Mouse (Mus musculus) fibroblast of lung, adult 2 months (primary cell): ENCODE measurements around the gene Adam30.

Experiments
- DNase-seq: peaks from one replicate; pipeline ENCODE4 v3.0.0-alpha.2; 2011; ENCODE audit warnings: low read depth

Adam30 gene

DNA sequence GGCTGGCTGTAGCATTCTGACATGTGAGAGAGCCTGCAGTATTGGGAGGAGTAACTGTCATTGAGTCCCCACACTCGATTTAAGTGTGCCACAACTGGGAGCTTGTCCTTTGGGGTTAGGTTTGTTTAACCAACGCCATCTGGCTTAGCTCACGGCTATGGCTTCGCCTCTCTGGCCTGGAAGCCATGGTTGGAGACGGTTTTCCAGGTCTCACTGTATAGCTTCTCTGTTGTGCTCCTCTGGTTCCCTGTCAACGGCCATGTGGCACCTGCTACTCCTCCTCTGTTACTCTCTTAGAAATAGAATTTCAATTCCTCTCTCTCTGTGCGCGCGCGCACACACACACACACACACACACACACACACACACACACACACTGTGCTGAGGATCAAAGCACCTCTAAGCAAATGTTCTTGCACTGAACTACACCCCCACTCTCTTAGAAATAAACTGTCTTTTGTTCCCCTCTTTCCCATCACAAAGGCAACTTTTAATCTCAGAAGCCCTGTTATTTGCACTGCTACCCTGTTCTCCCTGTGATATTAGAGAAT is 24.8 kb downstream of the Adam30 start:
- DNase-seq, result no peak

DNA sequence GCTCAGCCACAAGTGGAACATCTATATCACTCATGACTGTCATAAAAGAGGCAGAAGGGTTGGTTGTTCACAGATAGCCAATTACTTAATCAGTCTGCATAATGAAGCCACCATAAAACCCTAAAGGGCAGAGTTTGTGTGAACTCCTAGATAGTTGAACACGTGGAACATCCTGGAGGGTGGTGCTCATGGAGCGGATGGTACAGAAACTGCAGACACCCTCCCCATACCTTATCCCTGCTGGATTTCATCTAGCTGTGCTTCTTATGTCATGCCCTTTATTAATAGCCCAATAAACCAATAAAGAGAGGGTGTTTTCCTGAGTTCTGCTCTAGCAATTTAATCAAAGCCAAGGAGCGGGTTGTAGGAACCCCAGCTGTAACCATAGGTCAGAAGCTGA is 27.3 kb downstream of the Adam30 start:
- no peak for DNase-seq

DNA sequence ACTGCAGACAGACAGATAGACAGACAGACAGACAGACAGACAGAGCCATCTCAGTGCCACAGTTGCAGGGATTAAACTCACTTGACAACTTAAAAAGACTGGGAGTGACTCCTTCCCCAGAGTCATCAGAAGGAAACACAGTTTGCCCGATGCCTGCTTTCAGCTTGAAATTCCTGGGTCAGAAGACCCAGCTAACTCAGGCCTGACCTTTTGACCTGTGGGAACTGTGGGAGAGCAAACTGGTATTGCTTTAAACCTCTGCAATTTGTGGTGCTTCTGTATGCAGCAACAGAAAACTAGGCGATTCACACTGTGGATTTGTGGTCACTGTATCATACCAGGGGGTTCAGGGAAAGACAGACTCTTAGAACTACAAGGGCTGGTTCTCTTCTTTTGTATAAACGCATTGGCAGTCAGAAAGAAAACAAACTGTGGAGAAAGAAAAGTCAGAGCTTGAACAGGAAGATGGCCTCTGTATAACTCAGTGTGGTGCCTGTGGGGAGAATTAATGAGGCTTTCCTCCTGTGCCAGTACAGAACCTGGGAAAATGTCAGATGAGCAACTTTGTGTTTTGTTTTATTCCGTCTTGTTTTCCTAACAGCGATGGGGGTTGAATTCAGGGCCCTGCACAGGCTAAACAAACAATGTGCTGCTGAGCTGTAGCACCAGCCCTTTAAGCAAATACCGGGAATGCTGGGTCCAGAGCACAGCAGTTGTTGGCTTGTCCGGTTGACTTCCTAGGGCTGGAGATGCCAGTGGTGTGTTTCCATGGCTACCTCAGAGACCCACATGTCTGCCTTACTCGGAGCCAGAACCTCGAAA is 37.5 kb downstream of the Adam30 start:
- peak; percentile 79 for DNase-seq

DNA sequence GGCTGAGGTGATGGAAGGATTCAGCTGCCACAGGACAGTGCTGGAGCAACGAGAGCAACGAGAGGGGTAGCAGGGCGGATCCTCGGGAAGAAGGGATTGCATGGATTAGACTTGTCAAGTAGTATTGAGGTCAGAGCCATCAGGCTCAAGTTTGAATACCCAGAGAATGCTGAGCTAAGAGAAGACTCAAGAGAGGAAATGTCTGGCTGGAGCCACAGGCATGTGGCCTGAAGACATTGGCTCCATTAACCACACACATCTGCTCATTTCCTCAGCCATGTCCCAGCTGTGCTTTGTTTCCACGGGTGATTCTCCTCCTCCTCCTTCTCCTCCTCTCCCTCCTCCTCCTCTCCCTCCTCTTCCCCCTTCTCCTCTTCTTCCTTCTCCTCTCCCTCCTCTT is 39.3 kb downstream of the Adam30 start:
- DNase-seq, result no peak

DNA sequence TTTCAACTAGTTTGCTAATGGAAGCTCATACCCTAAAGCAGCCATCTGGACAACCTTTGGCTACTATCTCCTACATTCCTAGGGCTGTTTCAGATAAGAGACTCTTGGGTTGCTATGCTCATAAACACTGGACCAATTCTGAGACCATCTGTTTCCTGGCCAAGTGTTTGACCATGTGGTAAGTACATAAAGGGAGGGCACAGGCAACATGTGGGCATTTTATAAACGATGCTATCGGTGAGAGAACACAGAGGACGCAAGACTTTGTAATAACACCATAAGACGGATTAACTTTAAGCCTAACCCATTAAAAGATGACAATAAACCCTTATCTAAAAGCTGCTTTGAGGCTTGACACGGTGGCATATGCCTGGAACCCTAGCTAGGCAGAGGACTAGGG is 42.9 kb downstream of the Adam30 start:
- DNase-seq, result no peak

DNA sequence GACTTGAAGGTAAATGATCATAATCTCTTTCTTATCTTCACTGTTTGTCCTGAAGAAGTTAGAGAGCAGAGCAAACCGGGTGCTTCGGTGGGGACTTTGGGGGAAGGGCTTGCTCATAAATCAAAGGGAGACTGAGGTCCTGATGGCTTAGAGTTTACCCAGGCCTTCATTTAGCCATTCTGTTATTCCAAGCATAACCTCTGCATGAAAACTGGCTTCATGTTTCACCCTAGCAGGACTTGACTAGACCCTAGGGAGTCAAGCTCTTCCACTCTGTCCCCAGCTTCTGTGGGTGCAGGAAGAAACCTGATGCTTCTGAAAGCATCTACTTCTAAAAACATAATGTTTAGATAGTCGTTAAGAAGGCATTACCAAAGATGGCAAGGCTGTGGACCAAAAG is 46.5 kb downstream of the Adam30 start:
- no peak for DNase-seq

DNA sequence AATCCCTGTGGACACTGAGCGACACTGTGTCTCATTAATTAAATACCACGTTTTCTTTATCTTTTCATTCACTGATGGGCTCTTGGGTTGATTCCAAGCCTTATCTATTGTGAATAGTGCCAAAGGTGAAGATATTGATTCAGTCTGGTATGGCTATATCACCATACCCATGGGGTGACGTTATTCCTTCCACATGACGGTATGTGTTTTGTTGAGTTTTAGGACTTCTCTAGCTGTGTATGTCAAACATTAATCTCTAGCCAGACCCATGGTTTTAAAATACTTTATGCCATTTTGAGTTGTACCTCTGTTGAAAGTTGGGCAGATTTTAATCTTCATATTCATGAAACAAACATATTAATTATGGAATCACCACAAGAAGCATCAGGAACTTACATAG is 48.7 kb downstream of the Adam30 start:
- no peak for DNase-seq

DNA sequence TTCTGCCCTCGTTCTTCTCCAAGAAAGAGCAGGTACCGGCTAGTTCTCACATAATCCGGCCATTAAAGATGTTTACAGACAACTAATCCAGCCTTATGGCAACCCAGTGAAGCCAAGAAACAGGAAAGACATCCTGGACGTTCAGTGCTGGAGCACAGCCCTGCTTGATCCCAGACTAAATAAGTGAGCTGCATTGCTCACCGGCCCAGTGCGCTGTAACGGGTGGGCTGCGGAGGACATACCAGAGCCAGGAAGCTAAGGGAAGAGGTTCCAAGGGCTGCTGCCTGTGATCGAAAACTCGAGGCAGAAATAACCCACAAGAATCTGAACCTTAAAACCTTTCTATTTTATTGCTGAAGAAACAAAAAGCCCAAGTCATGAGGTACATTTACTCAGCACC is 50.4 kb downstream of the Adam30 start:
- no peak for DNase-seq

DNA sequence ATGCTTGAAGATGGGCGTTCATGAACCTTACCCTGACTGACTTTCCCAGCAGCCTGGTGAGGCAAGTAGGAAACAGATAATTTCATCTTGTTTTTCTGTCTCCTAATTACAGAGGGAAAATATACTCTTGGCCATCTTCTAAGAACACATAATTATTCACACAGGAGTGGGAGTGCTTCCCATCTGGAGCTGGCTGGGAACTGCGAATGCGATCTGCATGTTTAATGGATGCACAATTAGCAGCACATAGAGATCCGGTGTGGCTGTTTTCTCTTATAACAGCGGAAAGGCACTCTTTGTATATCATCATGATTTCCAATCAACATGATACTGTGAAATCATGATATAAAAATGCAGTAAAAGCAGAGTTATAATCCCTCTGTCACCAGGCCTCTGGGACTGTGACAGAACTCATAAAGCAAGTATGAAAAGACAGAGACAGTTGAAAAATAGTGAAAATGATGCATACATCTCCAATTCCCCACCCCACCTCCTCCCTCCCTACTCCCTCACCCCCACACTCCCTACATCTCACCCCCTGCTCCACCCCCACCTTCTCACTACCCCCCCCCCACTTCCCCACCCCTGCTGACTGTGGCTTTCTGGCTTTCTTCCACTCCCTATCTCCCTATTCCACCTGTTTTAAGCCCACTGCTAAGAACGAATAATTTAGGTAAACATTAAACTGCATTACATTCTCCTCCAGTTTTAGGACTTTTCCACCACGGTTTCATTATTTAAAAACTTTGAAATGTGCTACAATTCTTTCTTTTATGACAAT is 51.1 kb downstream of the Adam30 start:
- no peak for DNase-seq
